ENCODE assay signal across 23 mouse cellular contexts in genomic region chr5:105515532-105515931, GRCm38 (mm10). TPM values are rescaled to one million over a fixed set of nuclear protein-coding genes. Genes with fewer than 3 reads are reported as not detected.
DNase-seq lines count a peak whose midpoint lies in the region; TF ChIP-seq lines count a peak whose summit lies in the region.
"Had no signal": no experiment of that assay in that cellular context is flagged by ENCODE, and none has a peak within 500 bp of the region (broad histone marks: within the 10 kb centered on the region; RNA-seq: fewer than 3 reads in every experiment).

No protein-coding gene starts in this region.

- WGBS in spleen, adult 2 months = 13% methylated on average over 6 of the region's 6 CpGs

- no peak for TF ChIP-seq POLR2A in spleen, adult 2 months (IDR thresholded peaks at IDR 0.05; ENCODE audit: low read depth, low read length)

- DNase-seq in spleen, adult 2 months (ENCODE audit: low read depth in 1 of 2, low spot score in 2 of 2) = no peak
- DNase-seq in spleen, adult 12 weeks (ENCODE audit: low spot score) = no peak
- peak; percentile 13 for DNase-seq in T-cell, adult 2 months (ENCODE audit: low spot score)
- no peak for DNase-seq in ovary, postnatal 10 days (ENCODE audit: low spot score)
- DNase-seq in ovary, postnatal 14 days (ENCODE audit: low spot score) = no peak
- DNase-seq in cerebellum, adult 18-20 months = no peak
- DNase-seq: adrenal gland, postnatal 25 days; cerebellum, adult 9-10 months; forebrain, postnatal 0 days; gastrocnemius, postnatal 14 days; heart, adult 2 months; heart, postnatal 36 days; kidney, adult 9 months; liver, postnatal 0 days; lung, postnatal 14 days; spleen, adult 18-20 months; thymus, postnatal 4 days had no signal

- no peaks in the 10 kb centered on the region for H3K9me3 ChIP-seq in megakaryocyte, embryonic 14.5 days
- H3K9me3 ChIP-seq: heart, embryonic 15.5 days; hindbrain, embryonic 13.5 days; limb, embryonic 12.5 days; midbrain, embryonic 15.5 days had no signal

- peak overlapping the region; percentile 66; the same call in 1 of the 2 replicates for H3K27ac ChIP-seq in spleen, adult 2 months (ENCODE audit: insufficient read depth, low read length)
- H3K27ac ChIP-seq: heart, adult 2 months; heart, embryonic 15.5 days; hindbrain, embryonic 13.5 days; layer of hippocampus, adult 2 months; limb, embryonic 12.5 days; midbrain, embryonic 15.5 days had no signal

- H3K27me3 ChIP-seq in spleen, adult 2 months (ENCODE audit: control insufficient read depth, insufficient read depth, low read length) = no peaks in the 10 kb centered on the region
- no peaks in the 10 kb centered on the region for H3K27me3 ChIP-seq in megakaryocyte, embryonic 14.5 days (replicated peaks)
- H3K27me3 ChIP-seq: heart, embryonic 15.5 days; hindbrain, embryonic 13.5 days had no signal

- no peak for TF ChIP-seq CTCF in spleen, adult 2 months (IDR thresholded peaks at IDR 0.05; ENCODE audit: extremely low read depth, insufficient read depth, insufficient read length, insufficient replicate concordance)

- H3K36me3 ChIP-seq in spleen, adult 2 months (ENCODE audit: control insufficient read depth, insufficient read depth, low read length) = no peaks in the 10 kb centered on the region
- no peaks in the 10 kb centered on the region for H3K36me3 ChIP-seq in megakaryocyte, embryonic 14.5 days (replicated peaks; ENCODE audit: low read length)
- H3K36me3 ChIP-seq: heart, embryonic 15.5 days; hindbrain, embryonic 13.5 days; limb, embryonic 12.5 days; midbrain, embryonic 15.5 days had no signal

- peaks cover 7% of the 10 kb centered on the region; the same call in 1 of the 2 replicates for H3K4me1 ChIP-seq in spleen, adult 2 months (ENCODE audit: control insufficient read depth, insufficient read depth, insufficient read length)
- peaks cover 48% of the 10 kb centered on the region for H3K4me1 ChIP-seq in megakaryocyte, embryonic 14.5 days

- no peak overlapping the region for H3K4me3 ChIP-seq in spleen, adult 2 months (ENCODE audit: extremely low read depth, insufficient read depth, insufficient read length)
- peak overlapping the region; percentile 50 for H3K4me3 ChIP-seq in megakaryocyte, embryonic 14.5 days (replicated peaks)
- H3K4me3 ChIP-seq: heart, adult 2 months; heart, embryonic 15.5 days; hindbrain, embryonic 13.5 days; layer of hippocampus, adult 2 months; limb, embryonic 12.5 days; midbrain, embryonic 15.5 days had no signal

RNA-seq across cellular contexts. Expression of gene Lrrc8c, which starts 3.7 kb away (rescaled TPM):
- 33.9 and 41.0 TPM in 2 replicates for polyA plus RNA-seq in spleen, adult 2 months (2012; rRNA removed)
- polyA plus RNA-seq in megakaryocyte, embryonic 14.5 days (2012; ENCODE audit: insufficient read depth, low replicate concordance) = 30.7 and 117 TPM in 2 replicates
